Mouse (Mus musculus) embryonic facial prominence, embryonic 14.5 days (tissue): ENCODE results near the gene Car2. TPM values are rescaled to one million over a fixed set of nuclear protein-coding genes. Genes with fewer than 3 reads are reported as not detected.

Source experiments
- ATAC-seq: fragments of 200-750 bp; cut with Nextera tagmentation; 2 replicates; pipeline ENCODE4 v1.8.0; 2017; ENCODE audit warnings: low read depth, moderate number of reproducible peaks, moderate TSS enrichment
- DNase-seq: peaks from one replicate; pipeline ENCODE4 v3.0.0-alpha.2; 2015; ENCODE audit warnings: low spot score
- H3K27ac ChIP-seq: fragments of 300-500 bp; sonication (generic); replicated peaks from 2 replicates; pipeline ENCODE4 v1.5.1; 2014; ENCODE audit warnings: low read depth, mild to moderate bottlenecking, low read length, moderate library complexity
- H3K27me3 ChIP-seq: fragments of 300-500 bp; sonication (generic); replicated peaks from 2 replicates; pipeline ENCODE4 v1.6.1; 2014; ENCODE audit warnings: low read length; ENCODE audit not compliant: control insufficient read depth, insufficient read depth
- H3K36me3 ChIP-seq: fragments of 300-500 bp; sonication (generic); 2 replicates; pipeline ENCODE4 v1.6.1; 2014; ENCODE audit warnings: low read length, mixed read lengths; ENCODE audit not compliant: control insufficient read depth, insufficient read depth
- H3K4me1 ChIP-seq: fragments of 300-500 bp; sonication (generic); 2 replicates; pipeline ENCODE4 v1.6.1; 2014; ENCODE audit warnings: antibody characterized with exemption, low read length; ENCODE audit not compliant: control insufficient read depth, insufficient read depth
- H3K4me2 ChIP-seq: fragments of 300-500 bp; sonication (generic); 2 replicates; pipeline ENCODE4 v1.6.1; 2014; ENCODE audit warnings: low read depth, mild to moderate bottlenecking, low read length, moderate library complexity, mixed read lengths
- H3K4me3 ChIP-seq: fragments of 300-500 bp; sonication (generic); 2 replicates; pipeline ENCODE4 v1.5.1; 2014; ENCODE audit warnings: low read depth, mild to moderate bottlenecking, low read length
- H3K9ac ChIP-seq: fragments of 300-500 bp; sonication (generic); 2 replicates; pipeline ENCODE4 v1.6.1; 2014; ENCODE audit warnings: low read depth, mild to moderate bottlenecking, low read length, moderate library complexity, mixed read lengths
- H3K9me3 ChIP-seq: fragments of 300-500 bp; sonication (generic); 2 replicates; pipeline ENCODE4 v1.6.1; 2016; ENCODE audit warnings: low read length; ENCODE audit not compliant: control insufficient read depth
- WGBS: fragments of 180-500 bp; shearing (Covaris S2); extraction: QIAGEN DNeasy Blood & Tissue Kit; methylation state at CpG from one replicate; pipeline ENCODE4 v1.1.7; 2014; 5-methylcytosine and 5-hydroxymethylcytosine counted together
- polyA plus RNA-seq: library from polyadenylated mRNA; unstranded; fragments of >200 nt; fragmentation: Nextera tagmentation; extraction: Ambion mirVana; gene quantifications from 2 replicates; pipeline ENCODE4 v1.2.1, GENCODE M21; 2014

Car2 gene
- polyA plus RNA-seq, 1 experiment from 2014 or later, result 33.3 TPM

GRCm38 (mm10) chr3:14945627-14946026 is 59.6 kb downstream of the Car2 start:
- H3K4me2 ChIP-seq, result no peak overlapping the region
- 46% methylated on average over 2 of the region's 2 CpGs for WGBS

GRCm38 (mm10) chr3:14948067-14948800 is 62.2 kb downstream of the Car2 start:
- Histone ChIP-seq H3K36me3 (no peaks in the 10 kb centered on the region), H3K27ac (no peak overlapping the region), H3K9ac (no peak overlapping the region), H3K9me3 (no peaks in the 10 kb centered on the region), H3K4me1 (no peaks in the 10 kb centered on the region), H3K27me3 (no peaks in the 10 kb centered on the region), H3K4me2 (no peak overlapping the region), H3K4me3 (no peak overlapping the region)
- ATAC-seq (no peak), DNase-seq (no peak)
- WGBS, result 79% methylated on average over 6 of the region's 6 CpGs

More at GRCm38 (mm10) chr3:14945627-14946026, 59.6 kb downstream of the Car2 start:
- H3K36me3 ChIP-seq, result no peaks in the 10 kb centered on the region
- H3K27me3 ChIP-seq, result no peaks in the 10 kb centered on the region
- no peak overlapping the region for H3K4me3 ChIP-seq
- ATAC-seq, result no peak
- no peaks in the 10 kb centered on the region for H3K4me1 ChIP-seq
- H3K27ac ChIP-seq, result no peak overlapping the region
- no peak overlapping the region for H3K9ac ChIP-seq
- no peak for DNase-seq
- no peaks in the 10 kb centered on the region for H3K9me3 ChIP-seq

GRCm38 (mm10) chr3:14950031-14950430 is 64.0 kb downstream of the Car2 start:
- DNase-seq (no peak), ATAC-seq (no peak)
- no peak overlapping the region for H3K4me2 ChIP-seq
- H3K4me1 ChIP-seq, result no peaks in the 10 kb centered on the region
- H3K9me3 ChIP-seq, result no peaks in the 10 kb centered on the region
- H3K27ac ChIP-seq, result no peak overlapping the region
- no peak overlapping the region for H3K4me3 ChIP-seq
- WGBS, result 84% methylated on average over 2 of the region's 2 CpGs
- H3K36me3 ChIP-seq, result no peaks in the 10 kb centered on the region
- no peaks in the 10 kb centered on the region for H3K27me3 ChIP-seq
- H3K9ac ChIP-seq, result no peak overlapping the region

Other genes with a start within 250 kb of the Car2 start
- gene Car13, start 244.5 kb upstream of the Car2 start, polyA plus RNA-seq, result 9.6 and 13.2 TPM in 2 replicates
- gene Car1, start 77.9 kb upstream of the Car2 start, polyA plus RNA-seq, result 0.39 and 0.46 TPM in 2 replicates
- gene Car3, start 22.8 kb upstream of the Car2 start, polyA plus RNA-seq, result 206 and 577 TPM in 2 replicates